Mouse (Mus musculus) heart, embryonic 14.5 days (tissue): ENCODE data around the gene Zup1. TPM values are rescaled to one million over a fixed set of nuclear protein-coding genes. Genes with fewer than 3 reads are reported as not detected.

ENCODE experiments used
- ATAC-seq: fragments of 200-750 bp; cut with Nextera tagmentation; 2 replicates; pipeline ENCODE4 v1.8.0; 2017; ENCODE audit warnings: low read depth, moderate TSS enrichment; ENCODE audit not compliant: insufficient number of reproducible peaks, insufficient read depth, low FRiP score
- H3K27ac ChIP-seq, 2 experiments: fragments of 200-500 bp in 1 of 2; fragments of 300-500 bp in 1 of 2; sonication (generic) in 1 of 2; replicated peaks in 1 of 2; 2 replicates each; pipeline ENCODE4 v1.5.1; 2012 to 2014; ENCODE audit warnings: low read depth in 2 of 2, low read length in 2 of 2, control low read depth in 1 of 2, mild to moderate bottlenecking in 1 of 2, mixed read lengths in 1 of 2; ENCODE audit not compliant: control insufficient read depth in 1 of 2, insufficient read depth in 1 of 2
- H3K27me3 ChIP-seq: fragments of 300-500 bp; sonication (generic); 2 replicates; pipeline ENCODE4 v1.6.1; 2014; ENCODE audit warnings: mild to moderate bottlenecking, low read length, control low read depth; ENCODE audit not compliant: control insufficient read depth, insufficient read depth
- H3K36me3 ChIP-seq: fragments of 300-500 bp; sonication (generic); 2 replicates; pipeline ENCODE4 v1.6.1; 2014; ENCODE audit warnings: mild to moderate bottlenecking, control low read depth, low read length, mixed read lengths; ENCODE audit not compliant: control insufficient read depth, insufficient read depth
- H3K4me1 ChIP-seq, 2 experiments: fragments of 200-500 bp in 1 of 2; fragments of 300-500 bp in 1 of 2; sonication (generic) in 1 of 2; 2 replicates each; pipeline ENCODE4 v1.6.1; 2012 to 2014; ENCODE audit warnings: low read length in 2 of 2, control low read depth in 1 of 2, mixed read lengths in 1 of 2; ENCODE audit not compliant: control insufficient read depth in 2 of 2, insufficient read depth in 2 of 2
- H3K4me2 ChIP-seq: fragments of 300-500 bp; sonication (generic); 2 replicates; pipeline ENCODE4 v1.6.1; 2014; ENCODE audit warnings: mild to moderate bottlenecking, low read length
- H3K4me3 ChIP-seq, 2 experiments: fragments of 200-500 bp in 1 of 2; fragments of 300-500 bp in 1 of 2; sonication (generic) in 1 of 2; 2 replicates each; pipeline ENCODE4 v1.5.1; 2012 to 2014; ENCODE audit warnings: low read length in 2 of 2, mild to moderate bottlenecking in 2 of 2, control low read depth in 1 of 2, low read depth in 1 of 2, moderate library complexity in 1 of 2; ENCODE audit not compliant: control insufficient read depth in 1 of 2, insufficient read depth in 1 of 2
- H3K9ac ChIP-seq: fragments of 300-500 bp; sonication (generic); 2 replicates; pipeline ENCODE4 v1.6.1; 2014; ENCODE audit warnings: mild to moderate bottlenecking, low read length
- H3K9me3 ChIP-seq: fragments of 300-500 bp; sonication (generic); 2 replicates; pipeline ENCODE4 v1.6.1; 2016; ENCODE audit warnings: low read length, control low read depth; ENCODE audit not compliant: control insufficient read depth
- WGBS: fragments of 180-500 bp; shearing (Covaris S2); extraction: QIAGEN DNeasy Blood & Tissue Kit; methylation state at CpG from one replicate; pipeline ENCODE4 v1.1.7; 2014; 5-methylcytosine and 5-hydroxymethylcytosine counted together
- polyA plus RNA-seq: library from polyadenylated mRNA; unstranded; fragments of >200 nt; fragmentation: Nextera tagmentation; extraction: Ambion mirVana; gene quantifications from 2 replicates; pipeline ENCODE4 v1.2.1, GENCODE M21; 2014

The Zup1 gene
- polyA plus RNA-seq, 1 experiment from 2014 or later, result 13.6 TPM

- 10% methylated on average over 1 of the region's 1 CpGs for WGBS
- Histone ChIP-seq H3K9ac (no peak overlapping the region), H3K4me2 (no peak overlapping the region), H3K4me1 (no peaks in the 10 kb centered on the region), H3K9me3 (no peaks in the 10 kb centered on the region), H3K4me3 (no peak overlapping the region), H3K27me3 (no peaks in the 10 kb centered on the region), H3K27ac (no peak overlapping the region), H3K36me3 (no peaks in the 10 kb centered on the region)
- ATAC-seq, result no peak
Observed at GRCm38 (mm10) chr10:33870441-33870840, 80.6 kb downstream of the Zup1 start.

Other genes with a start within 250 kb of the Zup1 start
- not detected in 2 replicates for gene Sult3a2, start 164.6 kb downstream of the Zup1 start, polyA plus RNA-seq
- not detected in 2 replicates for gene Sult3a1, start 93.5 kb downstream of the Zup1 start, polyA plus RNA-seq
- gene Rsph4a, start 46.2 kb downstream of the Zup1 start, polyA plus RNA-seq, result 0.05 TPM in 2 replicates
- gene Rwdd1, start 68.4 kb upstream of the Zup1 start, polyA plus RNA-seq, result 107 and 109 TPM in 2 replicates
- gene Trappc3l, start 86.3 kb upstream of the Zup1 start, polyA plus RNA-seq, result not detected in 2 replicates
- gene Calhm4, start 93.0 kb upstream of the Zup1 start, polyA plus RNA-seq, result not detected in 2 replicates
- 1.6 and 1.8 TPM in 2 replicates for gene Calhm5, start 145.2 kb upstream of the Zup1 start, polyA plus RNA-seq
- 0.67 and 0.74 TPM in 2 replicates for gene Calhm6, start 176.7 kb upstream of the Zup1 start, polyA plus RNA-seq